Mouse (Mus musculus): Measurements from ENCODE around the gene AC140267.1. TPM values are rescaled to one million over a fixed set of nuclear protein-coding genes. Genes with fewer than 3 reads are reported as not detected.

AC140267.1 gene
- total and polyA plus RNA-seq, 2 experiments from 2014 or later = not detected

DNA sequence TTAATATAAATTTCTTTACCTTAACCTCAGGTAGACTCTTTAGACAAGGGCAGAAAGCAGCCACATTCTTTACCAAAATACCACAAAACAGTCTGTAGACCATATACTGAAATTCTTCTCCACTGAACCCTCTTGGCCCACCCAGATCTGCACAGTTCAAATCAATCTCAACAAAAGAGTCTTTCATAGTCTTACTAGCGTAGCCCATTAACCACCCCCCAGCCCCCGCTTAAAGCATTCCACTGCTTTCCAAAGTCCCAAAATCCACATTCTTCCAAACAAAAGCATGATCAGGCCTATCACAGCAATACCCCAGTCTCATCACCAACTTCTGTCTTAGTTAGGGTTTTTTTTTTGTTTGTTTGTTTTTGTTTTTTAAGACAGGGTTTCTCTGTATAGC lies 36.1 kb upstream of the AC140267.1 start:
- Histone ChIP-seq H3K27ac (ENCODE audit: low read depth) (no peak overlapping the region), H3K27me3 (ENCODE audit: control insufficient read depth, insufficient read depth, low read length) (no peaks in the 10 kb centered on the region), H3K4me3 (ENCODE audit: low read depth, low read length) (no peak overlapping the region), H3K9ac (replicated peaks; ENCODE audit: low read depth, low read length) (no peak overlapping the region), H3K36me3 (replicated peaks; ENCODE audit: control insufficient read depth, insufficient read depth, low read length) (no peaks in the 10 kb centered on the region), H3K4me1 (ENCODE audit: control insufficient read depth, insufficient read depth) (no peaks in the 10 kb centered on the region), H3K4me2 (ENCODE audit: low read depth, low read length) (no peak overlapping the region), H3K9me3 (replicated peaks; ENCODE audit: control insufficient read depth, low read length) (no peaks in the 10 kb centered on the region)
- TF ChIP-seq EP300 (IDR thresholded peaks at IDR 0.05; ENCODE audit: low read depth) (no peak), CTCF (IDR thresholded peaks at IDR 0.05; ENCODE audit: low read depth) (no peak)
- no peak for ATAC-seq (ENCODE audit: insufficient read depth, low read depth)
- no peak for DNase-seq (ENCODE audit: low spot score)
- 89% methylated on average over 2 of the region's 2 CpGs for WGBS

DNA sequence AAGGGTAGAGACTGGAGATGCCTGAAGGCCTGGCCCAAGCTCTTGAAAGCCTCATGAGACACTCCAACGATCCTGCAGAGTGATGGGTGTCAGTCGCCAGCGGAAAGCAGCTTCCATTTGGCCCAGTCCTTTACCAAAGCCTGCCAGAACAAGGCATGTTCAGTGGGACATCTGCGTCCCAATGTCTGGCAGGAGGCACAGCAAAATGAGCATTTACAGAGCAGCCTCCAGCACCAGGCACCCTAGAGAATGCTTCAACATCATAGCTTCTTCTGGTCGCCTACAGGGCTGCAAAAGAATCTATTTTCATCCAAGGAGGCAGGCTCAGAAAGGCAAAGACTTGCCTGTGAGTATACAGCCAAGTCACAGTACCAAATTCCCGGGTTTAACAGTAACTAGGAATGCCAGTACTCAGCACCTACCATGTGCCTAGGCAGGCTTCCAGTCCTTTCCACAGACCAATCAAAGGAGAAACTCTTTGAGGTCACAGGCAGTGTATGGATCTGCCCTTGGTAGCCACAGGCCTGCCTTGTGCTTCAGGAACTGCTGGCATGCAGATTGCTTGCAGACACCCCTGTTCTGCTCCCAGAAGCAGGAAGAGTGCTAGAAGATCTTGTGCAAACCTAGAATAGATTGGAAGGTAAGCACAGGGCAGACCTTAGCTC lies 33.4 kb upstream of the AC140267.1 start:
- H3K4me2 ChIP-seq (ENCODE audit: low read depth, low read length) = no peak overlapping the region
- no peaks in the 10 kb centered on the region for H3K9me3 ChIP-seq (replicated peaks; ENCODE audit: control insufficient read depth, low read length)
- no peak overlapping the region for H3K9ac ChIP-seq (replicated peaks; ENCODE audit: low read depth, low read length)
- TF ChIP-seq CTCF (IDR thresholded peaks at IDR 0.05; ENCODE audit: low read depth) (no peak), EP300 (IDR thresholded peaks at IDR 0.05; ENCODE audit: low read depth) (no peak)
- H3K4me1 ChIP-seq (ENCODE audit: control insufficient read depth, insufficient read depth) = no peaks in the 10 kb centered on the region
- 65% methylated on average over 6 of the region's 6 CpGs for WGBS
- ATAC-seq (ENCODE audit: insufficient read depth, low read depth) (no peak), DNase-seq (ENCODE audit: low spot score) (no peak)
- no peak overlapping the region for H3K4me3 ChIP-seq (ENCODE audit: low read depth, low read length)
- H3K27ac ChIP-seq (ENCODE audit: low read depth) = no peak overlapping the region
- H3K36me3 ChIP-seq (replicated peaks; ENCODE audit: control insufficient read depth, insufficient read depth, low read length) = no peaks in the 10 kb centered on the region
- H3K27me3 ChIP-seq (ENCODE audit: control insufficient read depth, insufficient read depth, low read length) = no peaks in the 10 kb centered on the region

DNA sequence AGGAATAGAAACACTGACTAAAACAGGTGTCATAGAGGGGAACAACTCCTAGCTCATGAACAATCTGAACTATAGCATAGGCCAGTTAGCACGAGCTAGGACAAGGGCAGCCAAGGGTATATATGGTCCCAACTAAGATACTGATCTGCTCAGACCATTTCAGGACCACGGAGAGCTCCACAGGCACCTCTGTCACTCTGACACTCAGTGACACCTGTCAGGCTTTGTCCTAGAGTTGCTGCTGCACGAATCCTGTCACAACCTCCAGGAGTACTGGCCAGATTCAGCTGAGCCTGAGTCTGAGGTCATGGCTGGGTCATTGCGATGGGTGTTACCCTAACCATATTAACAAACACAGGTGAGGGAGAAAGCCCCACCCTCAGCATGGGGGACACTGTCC lies 32.2 kb upstream of the AC140267.1 start:
- WGBS = 21% methylated on average over 4 of the region's 4 CpGs
- Histone ChIP-seq H3K4me3 (ENCODE audit: low read depth, low read length) (no peak overlapping the region), H3K27ac (ENCODE audit: low read depth) (no peak overlapping the region), H3K9ac (replicated peaks; ENCODE audit: low read depth, low read length) (no peak overlapping the region), H3K36me3 (replicated peaks; ENCODE audit: control insufficient read depth, insufficient read depth, low read length) (no peaks in the 10 kb centered on the region), H3K9me3 (replicated peaks; ENCODE audit: control insufficient read depth, low read length) (no peaks in the 10 kb centered on the region), H3K4me1 (ENCODE audit: control insufficient read depth, insufficient read depth) (no peaks in the 10 kb centered on the region), H3K4me2 (ENCODE audit: low read depth, low read length) (no peak overlapping the region), H3K27me3 (ENCODE audit: control insufficient read depth, insufficient read depth, low read length) (no peaks in the 10 kb centered on the region)
- no peak for ATAC-seq (ENCODE audit: insufficient read depth, low read depth)
- TF ChIP-seq CTCF (IDR thresholded peaks at IDR 0.05; ENCODE audit: low read depth) (no peak), EP300 (IDR thresholded peaks at IDR 0.05; ENCODE audit: low read depth) (no peak)
- DNase-seq (ENCODE audit: low spot score) = no peak

DNA sequence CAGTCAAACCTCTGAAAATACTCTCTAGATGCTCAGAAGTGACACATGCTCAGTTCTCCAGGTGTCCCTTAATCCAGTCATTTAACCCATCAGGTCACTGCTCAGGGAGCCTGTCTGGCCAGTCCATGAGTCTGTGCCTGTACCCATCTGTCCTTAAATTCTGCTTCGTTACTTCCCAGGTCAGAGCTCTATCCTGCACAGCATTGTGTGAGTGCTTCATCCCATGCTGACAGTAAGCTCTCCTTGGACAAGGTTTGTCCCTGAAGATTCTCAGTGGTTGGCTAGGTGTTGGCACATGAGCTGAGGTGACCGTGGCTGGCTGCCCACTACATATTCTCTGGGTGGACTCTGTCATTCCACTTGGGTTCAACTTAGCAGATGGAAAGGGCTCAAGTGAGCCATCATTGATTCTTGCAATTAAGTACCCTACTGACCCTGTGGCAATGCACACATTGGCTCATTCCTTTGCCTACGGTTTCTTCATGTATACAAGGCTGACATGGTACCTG lies 29.5 kb upstream of the AC140267.1 start:
- no peaks in the 10 kb centered on the region for H3K9me3 ChIP-seq (replicated peaks; ENCODE audit: control insufficient read depth, low read length)
- no peak overlapping the region for H3K4me3 ChIP-seq (ENCODE audit: low read depth, low read length)
- WGBS = 80% methylated on average over 3 of the region's 3 CpGs
- H3K27ac ChIP-seq (ENCODE audit: low read depth) = no peak overlapping the region
- no peak for TF ChIP-seq EP300 (IDR thresholded peaks at IDR 0.05; ENCODE audit: low read depth)
- TF ChIP-seq CTCF (IDR thresholded peaks at IDR 0.05; ENCODE audit: low read depth) = no peak
- H3K4me1 ChIP-seq (ENCODE audit: control insufficient read depth, insufficient read depth) = no peaks in the 10 kb centered on the region
- no peak for DNase-seq (ENCODE audit: low spot score)
- ATAC-seq (ENCODE audit: insufficient read depth, low read depth) = no peak
- no peak overlapping the region for H3K4me2 ChIP-seq (ENCODE audit: low read depth, low read length)
- H3K36me3 ChIP-seq (replicated peaks; ENCODE audit: control insufficient read depth, insufficient read depth, low read length) = no peaks in the 10 kb centered on the region
- no peaks in the 10 kb centered on the region for H3K27me3 ChIP-seq (ENCODE audit: control insufficient read depth, insufficient read depth, low read length)
- no peak overlapping the region for H3K9ac ChIP-seq (replicated peaks; ENCODE audit: low read depth, low read length)

DNA sequence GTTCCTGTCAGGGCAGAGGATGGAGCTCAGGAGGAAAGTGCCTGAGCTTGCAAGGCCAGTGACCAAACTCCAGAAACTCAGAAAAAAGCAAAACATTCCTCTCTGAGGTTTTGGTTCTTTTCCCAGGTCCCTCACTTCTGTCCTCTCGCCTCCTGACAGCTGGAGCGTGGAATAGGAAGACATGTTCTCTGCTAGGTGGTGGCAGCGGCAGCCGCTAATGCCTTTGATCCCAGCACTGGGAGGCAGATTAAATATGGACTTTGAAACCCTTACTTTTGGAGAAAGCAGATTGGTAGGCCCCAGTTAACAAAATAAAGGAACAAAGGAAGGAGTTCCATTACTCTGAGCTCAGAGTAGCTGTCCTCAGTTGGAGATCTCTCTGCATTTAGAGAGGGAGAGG lies 27.2 kb upstream of the AC140267.1 start:
- ATAC-seq (ENCODE audit: insufficient read depth, low read depth) = no peak
- 54% methylated on average over 4 of the region's 4 CpGs for WGBS
- H3K4me1 ChIP-seq (ENCODE audit: control insufficient read depth, insufficient read depth) = no peaks in the 10 kb centered on the region

DNA sequence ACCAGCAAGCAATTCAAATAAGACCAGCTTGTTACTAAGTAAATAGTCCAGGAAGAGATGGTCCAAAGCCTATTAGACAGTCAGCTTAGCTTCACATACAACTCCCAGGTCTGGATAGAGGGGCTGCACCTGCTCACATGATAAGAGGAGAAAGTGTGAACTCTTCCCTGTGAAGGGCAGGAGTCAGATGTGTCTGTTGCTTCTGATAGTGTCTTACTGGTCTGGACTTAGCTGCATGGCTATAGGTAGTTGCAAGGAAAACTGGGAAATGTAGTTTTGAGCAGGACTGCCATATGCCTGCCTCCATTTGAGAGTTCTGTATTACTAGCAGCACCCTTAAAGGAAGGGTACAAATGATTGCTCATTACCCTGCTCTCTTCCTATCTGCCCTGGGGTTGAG lies 21.9 kb upstream of the AC140267.1 start:
- TF ChIP-seq CTCF (IDR thresholded peaks at IDR 0.05; ENCODE audit: low read depth) (no peak), EP300 (IDR thresholded peaks at IDR 0.05; ENCODE audit: low read depth) (no peak)

More for the DNA sequence above, 27.2 kb upstream of the AC140267.1 start:
- no peak for TF ChIP-seq EP300 (IDR thresholded peaks at IDR 0.05; ENCODE audit: low read depth)
- TF ChIP-seq CTCF (IDR thresholded peaks at IDR 0.05; ENCODE audit: low read depth) = no peak
- Histone ChIP-seq H3K4me2 (ENCODE audit: low read depth, low read length) (no peak overlapping the region), H3K9ac (replicated peaks; ENCODE audit: low read depth, low read length) (no peak overlapping the region), H3K27me3 (ENCODE audit: control insufficient read depth, insufficient read depth, low read length) (no peaks in the 10 kb centered on the region), H3K9me3 (replicated peaks; ENCODE audit: control insufficient read depth, low read length) (no peaks in the 10 kb centered on the region), H3K27ac (ENCODE audit: low read depth) (no peak overlapping the region), H3K36me3 (replicated peaks; ENCODE audit: control insufficient read depth, insufficient read depth, low read length) (no peaks in the 10 kb centered on the region), H3K4me3 (ENCODE audit: low read depth, low read length) (no peak overlapping the region)
- DNase-seq (ENCODE audit: low spot score) = no peak

More for the DNA sequence above, 21.9 kb upstream of the AC140267.1 start:
- Histone ChIP-seq H3K9me3 (replicated peaks; ENCODE audit: control insufficient read depth, low read length) (no peaks in the 10 kb centered on the region), H3K4me1 (ENCODE audit: control insufficient read depth, insufficient read depth) (no peaks in the 10 kb centered on the region), H3K4me3 (ENCODE audit: low read depth, low read length) (no peak overlapping the region), H3K9ac (replicated peaks; ENCODE audit: low read depth, low read length) (no peak overlapping the region), H3K27me3 (ENCODE audit: control insufficient read depth, insufficient read depth, low read length) (no peaks in the 10 kb centered on the region), H3K27ac (ENCODE audit: low read depth) (no peak overlapping the region), H3K36me3 (replicated peaks; ENCODE audit: control insufficient read depth, insufficient read depth, low read length) (no peaks in the 10 kb centered on the region), H3K4me2 (ENCODE audit: low read depth, low read length) (no peak overlapping the region)
- ATAC-seq (ENCODE audit: insufficient read depth, low read depth) (no peak), DNase-seq (ENCODE audit: low spot score) (no peak)

All from heart, postnatal 0 days (tissue).